Mouse (Mus musculus) hindbrain, embryonic 11.5 days (tissue): Measurements from ENCODE around the gene Prkn. TPM values are rescaled to one million over a fixed set of nuclear protein-coding genes. Genes with fewer than 3 reads are reported as not detected.

Experiments used
- ATAC-seq: fragments of 200-750 bp; cut with Nextera tagmentation; 2 replicates; pipeline ENCODE4 v1.8.0; 2017; ENCODE audit warnings: mild to moderate bottlenecking, moderate TSS enrichment, moderate library complexity; ENCODE audit not compliant: low FRiP score
- DNase-seq: peaks from one replicate; pipeline ENCODE4 v3.0.0-alpha.2; 2015; ENCODE audit warnings: low spot score
- H3K27ac ChIP-seq: fragments of 300-500 bp; sonication (generic); 2 replicates; pipeline ENCODE4 v1.5.1; 2014; ENCODE audit warnings: mild to moderate bottlenecking, low read depth, low read length
- H3K27me3 ChIP-seq: fragments of 300-500 bp; sonication (generic); 2 replicates; pipeline ENCODE4 v1.6.1; 2014; ENCODE audit warnings: mild to moderate bottlenecking, low read length, moderate library complexity, mixed read lengths; ENCODE audit not compliant: control insufficient read depth, insufficient read depth
- H3K36me3 ChIP-seq: fragments of 300-500 bp; sonication (generic); 2 replicates; pipeline ENCODE4 v1.6.1; 2014; ENCODE audit warnings: mild to moderate bottlenecking, low read length, moderate library complexity, mixed read lengths; ENCODE audit not compliant: control insufficient read depth, insufficient read depth
- H3K4me1 ChIP-seq: fragments of 300-500 bp; sonication (generic); replicated peaks from 2 replicates; pipeline ENCODE4 v1.6.1; 2014; ENCODE audit warnings: low read length, mixed read lengths; ENCODE audit not compliant: control insufficient read depth, insufficient read depth
- H3K4me2 ChIP-seq: fragments of 300-500 bp; sonication (generic); replicated peaks from 2 replicates; pipeline ENCODE4 v1.6.1; 2014; ENCODE audit warnings: mild to moderate bottlenecking, low read depth, low read length
- H3K4me3 ChIP-seq: fragments of 300-500 bp; sonication (generic); 2 replicates; pipeline ENCODE4 v1.5.1; 2014; ENCODE audit warnings: low read depth, low read length
- H3K9ac ChIP-seq: fragments of 300-500 bp; sonication (generic); 2 replicates; pipeline ENCODE4 v1.6.1; 2014; ENCODE audit warnings: low read depth, low read length
- H3K9me3 ChIP-seq: fragments of 300-500 bp; sonication (generic); 2 replicates; pipeline ENCODE4 v1.6.1; 2016; ENCODE audit warnings: low read length; ENCODE audit not compliant: control insufficient read depth
- WGBS: fragments of 180-500 bp; shearing (Covaris S2); extraction: QIAGEN DNeasy Blood & Tissue Kit; methylation state at CpG from one replicate; pipeline ENCODE4 v1.1.7; 2014; 5-methylcytosine and 5-hydroxymethylcytosine counted together
- polyA plus RNA-seq: library from polyadenylated mRNA; unstranded; fragments of >200 nt; fragmentation: Nextera tagmentation; extraction: Ambion mirVana; gene quantifications from 2 replicates; pipeline ENCODE4 v1.2.1, GENCODE M21; 2014

The Prkn gene
- polyA plus RNA-seq, 1 experiment from 2014 or later = 1.9 TPM

GRCm38 (mm10) chr17:11663437-11663836 lies 823.3 kb downstream of the Prkn start:
- Histone ChIP-seq H3K27me3 (no peaks in the 10 kb centered on the region), H3K9me3 (no peaks in the 10 kb centered on the region), H3K27ac (no peak overlapping the region), H3K9ac (no peak overlapping the region), H3K4me2 (no peak overlapping the region), H3K4me1 (no peaks in the 10 kb centered on the region), H3K36me3 (no peaks in the 10 kb centered on the region), H3K4me3 (no peak overlapping the region)
- ATAC-seq = no peak
- WGBS = 95% methylated on average over 7 of the region's 7 CpGs
- DNase-seq = no peak

- no peak overlapping the region for H3K9ac ChIP-seq
- H3K4me1 ChIP-seq = no peaks in the 10 kb centered on the region
- peak overlapping the region; percentile 21; the same call in 1 of the 2 replicates for H3K4me2 ChIP-seq
- no peaks in the 10 kb centered on the region for H3K36me3 ChIP-seq
- no peak overlapping the region for H3K4me3 ChIP-seq
- no peaks in the 10 kb centered on the region for H3K9me3 ChIP-seq
- 45% methylated on average over 20 of the region's 20 CpGs for WGBS
- H3K27ac ChIP-seq = no peak overlapping the region
- no peak for ATAC-seq
- peak; percentile 32 for DNase-seq
- H3K27me3 ChIP-seq = no peaks in the 10 kb centered on the region
Observed at GRCm38 (mm10) chr17:11664610-11665345, 824.6 kb downstream of the Prkn start.

- H3K27me3 ChIP-seq = no peaks in the 10 kb centered on the region
- DNase-seq (no peak), ATAC-seq (no peak)
- no peak overlapping the region for H3K9ac ChIP-seq
- 88% methylated on average over 6 of the region's 6 CpGs for WGBS
- no peaks in the 10 kb centered on the region for H3K4me1 ChIP-seq
- H3K9me3 ChIP-seq = no peaks in the 10 kb centered on the region
- no peaks in the 10 kb centered on the region for H3K36me3 ChIP-seq
- no peak overlapping the region for H3K27ac ChIP-seq
- H3K4me2 ChIP-seq = no peak overlapping the region
- no peak overlapping the region for H3K4me3 ChIP-seq
Observed at GRCm38 (mm10) chr17:11679716-11680115, 839.5 kb downstream of the Prkn start.

- no peak for ATAC-seq
- Histone ChIP-seq H3K4me3 (no peak overlapping the region), H3K9me3 (no peaks in the 10 kb centered on the region), H3K9ac (no peak overlapping the region), H3K27me3 (no peaks in the 10 kb centered on the region), H3K27ac (no peak overlapping the region), H3K4me2 (no peak overlapping the region), H3K36me3 (no peaks in the 10 kb centered on the region), H3K4me1 (no peaks in the 10 kb centered on the region)
- no peak for DNase-seq
- 78% methylated on average over 9 of the region's 9 CpGs for WGBS
Observed at GRCm38 (mm10) chr17:11680456-11680855, 840.3 kb downstream of the Prkn start.

GRCm38 (mm10) chr17:11681825-11682372 lies 841.7 kb downstream of the Prkn start:
- no peak overlapping the region for H3K9ac ChIP-seq
- no peaks in the 10 kb centered on the region for H3K4me1 ChIP-seq
- no peaks in the 10 kb centered on the region for H3K27me3 ChIP-seq
- no peak overlapping the region for H3K4me2 ChIP-seq
- no peaks in the 10 kb centered on the region for H3K36me3 ChIP-seq
- DNase-seq (no peak), ATAC-seq (no peak)
- H3K4me3 ChIP-seq = no peak overlapping the region
- no peaks in the 10 kb centered on the region for H3K9me3 ChIP-seq
- 53% methylated on average over 11 of the region's 11 CpGs for WGBS
- H3K27ac ChIP-seq = no peak overlapping the region

GRCm38 (mm10) chr17:11705005-11705404 lies 864.8 kb downstream of the Prkn start:
- no peak for ATAC-seq
- Histone ChIP-seq H3K4me1 (no peaks in the 10 kb centered on the region), H3K9me3 (no peaks in the 10 kb centered on the region), H3K9ac (no peak overlapping the region), H3K27ac (no peak overlapping the region), H3K4me2 (no peak overlapping the region), H3K27me3 (no peaks in the 10 kb centered on the region), H3K4me3 (no peak overlapping the region), H3K36me3 (no peaks in the 10 kb centered on the region)
- no peak for DNase-seq
- WGBS = 90% methylated on average over 4 of the region's 4 CpGs

GRCm38 (mm10) chr17:11705761-11706160 lies 865.6 kb downstream of the Prkn start:
- Histone ChIP-seq H3K9ac (no peak overlapping the region), H3K4me3 (no peak overlapping the region), H3K4me1 (no peaks in the 10 kb centered on the region), H3K27ac (no peak overlapping the region), H3K4me2 (no peak overlapping the region), H3K36me3 (no peaks in the 10 kb centered on the region), H3K9me3 (no peaks in the 10 kb centered on the region), H3K27me3 (no peaks in the 10 kb centered on the region)
- 90% methylated on average over 9 of the region's 9 CpGs for WGBS
- no peak for ATAC-seq
- DNase-seq = no peak

GRCm38 (mm10) chr17:11712066-11712465 lies 871.9 kb downstream of the Prkn start:
- WGBS = 85% methylated on average over 4 of the region's 4 CpGs
- DNase-seq = no peak
- no peak overlapping the region for H3K27ac ChIP-seq
- no peak for ATAC-seq
- no peaks in the 10 kb centered on the region for H3K4me1 ChIP-seq
- H3K36me3 ChIP-seq = no peaks in the 10 kb centered on the region
- H3K9ac ChIP-seq = no peak overlapping the region
- H3K27me3 ChIP-seq = no peaks in the 10 kb centered on the region
- H3K4me2 ChIP-seq = no peak overlapping the region
- no peaks in the 10 kb centered on the region for H3K9me3 ChIP-seq
- no peak overlapping the region for H3K4me3 ChIP-seq

GRCm38 (mm10) chr17:11719801-11720200 lies 879.6 kb downstream of the Prkn start:
- no peak overlapping the region for H3K27ac ChIP-seq
- no peak overlapping the region for H3K4me2 ChIP-seq
- no peak overlapping the region for H3K9ac ChIP-seq
- WGBS = 92% methylated on average over 6 of the region's 6 CpGs
- H3K4me3 ChIP-seq = no peak overlapping the region
- no peak for ATAC-seq
- DNase-seq = no peak
- no peaks in the 10 kb centered on the region for H3K27me3 ChIP-seq
- no peaks in the 10 kb centered on the region for H3K4me1 ChIP-seq
- H3K36me3 ChIP-seq = no peaks in the 10 kb centered on the region
- H3K9me3 ChIP-seq = no peaks in the 10 kb centered on the region
